ENCODE assay signal across 15 mouse cellular contexts in the genomic region with DNA sequence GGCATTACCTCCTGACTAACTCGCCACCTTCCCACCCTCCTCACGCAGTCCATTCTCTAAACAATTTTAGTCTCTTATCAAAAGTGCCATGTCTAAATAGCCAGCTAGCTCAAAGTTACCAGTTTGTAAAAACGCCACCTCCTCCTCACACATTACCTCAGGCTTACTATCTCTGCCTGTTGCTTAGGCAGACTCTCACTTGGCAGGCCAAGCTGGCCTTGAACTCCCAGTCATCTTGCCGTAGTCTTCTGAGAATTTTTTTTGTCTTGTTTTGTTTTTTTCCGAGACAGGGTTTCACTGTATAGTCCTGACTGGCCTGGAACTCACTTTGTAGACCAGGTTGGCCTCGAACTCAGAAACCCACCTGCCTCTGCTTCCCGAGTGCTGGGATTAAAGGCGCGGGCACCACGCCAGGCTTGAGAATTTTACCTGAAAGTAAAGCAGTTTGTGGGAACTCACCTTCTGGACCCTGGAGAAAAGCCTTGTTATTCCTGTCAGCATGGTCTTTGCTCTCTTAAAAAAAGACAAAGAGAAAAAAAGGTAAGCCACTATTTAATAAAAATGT.
"Had no signal": no experiment of that assay in that cellular context is flagged by ENCODE, and none has a peak within 500 bp of the region (broad histone marks: within the 10 kb centered on the region; RNA-seq: fewer than 3 reads in every experiment).

No protein-coding gene starts in this region.

- ATAC-seq: liver, postnatal 0 days; lung, postnatal 0 days had no signal

- H3K9me3 ChIP-seq: limb, embryonic 12.5 days; limb, embryonic 15.5 days; midbrain, embryonic 12.5 days had no signal

- H3K4me3 ChIP-seq: limb, embryonic 12.5 days; limb, embryonic 15.5 days; midbrain, embryonic 12.5 days had no signal

- DNase-seq: kidney, adult 9 months; kidney, postnatal 10 days; kidney, postnatal 36 days; left cerebral cortex, postnatal 4 days; liver, postnatal 0 days; lung, embryonic 14.5 days; thymus, adult 18-20 months; thymus, postnatal 36 days had no signal

- H3K27ac ChIP-seq: limb, embryonic 12.5 days; limb, embryonic 15.5 days; liver, embryonic 14.5 days; macrophage; midbrain, embryonic 12.5 days had no signal

- H3K4me1 ChIP-seq: midbrain, embryonic 12.5 days had no signal

- H3K27me3 ChIP-seq: limb, embryonic 12.5 days; limb, embryonic 15.5 days; midbrain, embryonic 12.5 days had no signal

- H3K4me2 ChIP-seq: limb, embryonic 12.5 days; limb, embryonic 15.5 days; liver, embryonic 11.5 days; lung, embryonic 14.5 days; midbrain, embryonic 12.5 days had no signal

- H3K9ac ChIP-seq: limb, embryonic 12.5 days; limb, embryonic 15.5 days; liver, embryonic 14.5 days; liver, postnatal 0 days; lung, embryonic 14.5 days; midbrain, embryonic 12.5 days had no signal
